Mouse (Mus musculus) liver, embryonic 16.5 days (tissue): ENCODE measurements at regions not wholly inside any gene's neighbourhood (a gene's known extent, or its start where the extent isn't known, plus 50 kb on each side); places are given as distances from the start of the nearest gene placed in this dataset.

ENCODE experiments used
- ATAC-seq: fragments of 200-750 bp; cut with Nextera tagmentation; 2 replicates; pipeline ENCODE4 v1.8.0; 2017; ENCODE audit warnings: low read depth, mild to moderate bottlenecking, moderate number of reproducible peaks, moderate library complexity
- H3K27ac ChIP-seq: fragments of 300-500 bp; sonication (generic); 2 replicates; pipeline ENCODE4 v1.5.1; 2014; ENCODE audit warnings: mild to moderate bottlenecking, low read length
- H3K27me3 ChIP-seq: fragments of 300-500 bp; sonication (generic); 2 replicates; pipeline ENCODE4 v1.6.1; 2014; ENCODE audit warnings: low read depth, low read length, mixed read lengths; ENCODE audit not compliant: control insufficient read depth, insufficient read depth
- H3K36me3 ChIP-seq: fragments of 300-500 bp; sonication (generic); 2 replicates; pipeline ENCODE4 v1.6.1; 2014; ENCODE audit warnings: mild to moderate bottlenecking; ENCODE audit not compliant: control insufficient read depth, insufficient read depth
- H3K4me1 ChIP-seq: fragments of 300-500 bp; sonication (generic); 2 replicates; pipeline ENCODE4 v1.6.1; 2014; ENCODE audit warnings: low read depth, low read length, mixed read lengths; ENCODE audit not compliant: control insufficient read depth
- H3K4me2 ChIP-seq: fragments of 300-500 bp; sonication (generic); 2 replicates; pipeline ENCODE4 v1.6.1; 2014; ENCODE audit warnings: low read depth, low read length, mixed read lengths
- H3K4me3 ChIP-seq: fragments of 300-500 bp; sonication (generic); 2 replicates; pipeline ENCODE4 v1.5.1; 2014; ENCODE audit warnings: low read depth, mild to moderate bottlenecking, low read length
- H3K9ac ChIP-seq: fragments of 300-500 bp; sonication (generic); 2 replicates; pipeline ENCODE4 v1.6.1; 2014; ENCODE audit warnings: low read depth, low read length
- H3K9me3 ChIP-seq: fragments of 300-500 bp; sonication (generic); replicated peaks from 2 replicates; pipeline ENCODE4 v1.6.1; 2016; ENCODE audit warnings: low read length; ENCODE audit not compliant: control insufficient read depth
- WGBS: fragments of 180-500 bp; shearing (Covaris S2); extraction: QIAGEN DNeasy Blood & Tissue Kit; methylation state at CpG from one replicate; pipeline ENCODE4 v1.1.7; 2014; ENCODE audit not compliant: insufficient replicate concordance; 5-methylcytosine and 5-hydroxymethylcytosine counted together

- Histone ChIP-seq H3K4me3 (no peak overlapping the region), H3K9ac (no peak overlapping the region), H3K27me3 (no peaks in the 10 kb centered on the region), H3K27ac (no peak overlapping the region), H3K4me1 (no peaks in the 10 kb centered on the region), H3K36me3 (no peaks in the 10 kb centered on the region), H3K4me2 (no peak overlapping the region), H3K9me3 (no peaks in the 10 kb centered on the region)
- no peak for ATAC-seq
- 17% methylated on average over 1 of the region's 1 CpGs for WGBS
Measured at GRCm38 (mm10) chr8:35946539-35946940, 180.9 kb downstream of the Gm19410 start.

- Histone ChIP-seq H3K4me1 (no peaks in the 10 kb centered on the region), H3K4me3 (no peak overlapping the region), H3K27me3 (no peaks in the 10 kb centered on the region), H3K4me2 (no peak overlapping the region), H3K9me3 (no peaks in the 10 kb centered on the region), H3K9ac (no peak overlapping the region), H3K36me3 (no peaks in the 10 kb centered on the region), H3K27ac (no peak overlapping the region)
- ATAC-seq: no peak
- WGBS: 51% methylated on average over 2 of the region's 2 CpGs
Measured at GRCm38 (mm10) chr8:35948146-35948545, 182.6 kb downstream of the Gm19410 start.

GRCm38 (mm10) chr8:35948751-35949183, 183.2 kb downstream of the Gm19410 start:
- Histone ChIP-seq H3K4me2 (no peak overlapping the region), H3K27ac (no peak overlapping the region), H3K9ac (no peak overlapping the region), H3K9me3 (no peaks in the 10 kb centered on the region), H3K27me3 (no peaks in the 10 kb centered on the region), H3K36me3 (no peaks in the 10 kb centered on the region), H3K4me1 (no peaks in the 10 kb centered on the region), H3K4me3 (no peak overlapping the region)
- WGBS: 45% methylated on average over 8 of the region's 9 CpGs
- no peak for ATAC-seq

- H3K4me1 ChIP-seq: no peaks in the 10 kb centered on the region
- H3K27ac ChIP-seq: no peak overlapping the region
- WGBS: 54% methylated on average over 2 of the region's 2 CpGs
- no peak overlapping the region for H3K4me3 ChIP-seq
- H3K36me3 ChIP-seq: no peaks in the 10 kb centered on the region
- H3K27me3 ChIP-seq: no peaks in the 10 kb centered on the region
- H3K9me3 ChIP-seq: no peaks in the 10 kb centered on the region
- ATAC-seq: no peak
- no peak overlapping the region for H3K4me2 ChIP-seq
- no peak overlapping the region for H3K9ac ChIP-seq
Measured at GRCm38 (mm10) chr8:35955506-35955905, 189.9 kb downstream of the Gm19410 start.

- 48% methylated on average over 2 of the region's 2 CpGs for WGBS
- Histone ChIP-seq H3K27ac (no peak overlapping the region), H3K27me3 (no peaks in the 10 kb centered on the region), H3K4me1 (no peaks in the 10 kb centered on the region), H3K9ac (no peak overlapping the region), H3K4me3 (no peak overlapping the region), H3K9me3 (no peaks in the 10 kb centered on the region), H3K4me2 (no peak overlapping the region), H3K36me3 (no peaks in the 10 kb centered on the region)
- ATAC-seq: no peak
Measured at GRCm38 (mm10) chr8:35956319-35956718, 190.7 kb downstream of the Gm19410 start.

GRCm38 (mm10) chr8:35959201-35959600, 193.6 kb downstream of the Gm19410 start:
- Histone ChIP-seq H3K4me2 (no peak overlapping the region), H3K4me3 (no peak overlapping the region), H3K9me3 (no peaks in the 10 kb centered on the region), H3K4me1 (no peaks in the 10 kb centered on the region), H3K9ac (no peak overlapping the region), H3K36me3 (no peaks in the 10 kb centered on the region), H3K27me3 (no peaks in the 10 kb centered on the region), H3K27ac (no peak overlapping the region)
- 37% methylated on average over 4 of the region's 4 CpGs for WGBS
- no peak for ATAC-seq

GRCm38 (mm10) chr8:35960867-35961614, 195.5 kb downstream of the Gm19410 start:
- 53% methylated on average over 9 of the region's 9 CpGs for WGBS
- no peaks in the 10 kb centered on the region for H3K9me3 ChIP-seq
- H3K9ac ChIP-seq: no peak overlapping the region
- no peak overlapping the region for H3K4me3 ChIP-seq
- H3K27me3 ChIP-seq: no peaks in the 10 kb centered on the region
- no peaks in the 10 kb centered on the region for H3K36me3 ChIP-seq
- no peak overlapping the region for H3K4me2 ChIP-seq
- ATAC-seq: no peak
- H3K27ac ChIP-seq: no peak overlapping the region
- H3K4me1 ChIP-seq: no peaks in the 10 kb centered on the region

GRCm38 (mm10) chr8:35961615-35962220, 196.1 kb downstream of the Gm19410 start:
- 62% methylated on average over 20 of the region's 20 CpGs for WGBS
- no peak overlapping the region for H3K27ac ChIP-seq
- no peak overlapping the region for H3K4me3 ChIP-seq
- H3K36me3 ChIP-seq: no peaks in the 10 kb centered on the region
- no peaks in the 10 kb centered on the region for H3K4me1 ChIP-seq
- no peaks in the 10 kb centered on the region for H3K27me3 ChIP-seq
- H3K9me3 ChIP-seq: no peaks in the 10 kb centered on the region
- no peak for ATAC-seq
- H3K4me2 ChIP-seq: no peak overlapping the region
- no peak overlapping the region for H3K9ac ChIP-seq

GRCm38 (mm10) chr8:35964932-35965331, 199.3 kb downstream of the Gm19410 start:
- Histone ChIP-seq H3K27me3 (no peaks in the 10 kb centered on the region), H3K27ac (no peak overlapping the region), H3K9ac (no peak overlapping the region), H3K4me1 (no peaks in the 10 kb centered on the region; the same call in 1 of the 2 replicates), H3K4me2 (no peak overlapping the region), H3K36me3 (no peaks in the 10 kb centered on the region), H3K4me3 (no peak overlapping the region), H3K9me3 (no peaks in the 10 kb centered on the region)
- WGBS: 32% methylated on average over 1 of the region's 1 CpGs
- no peak for ATAC-seq
